In the genomic region with DNA sequence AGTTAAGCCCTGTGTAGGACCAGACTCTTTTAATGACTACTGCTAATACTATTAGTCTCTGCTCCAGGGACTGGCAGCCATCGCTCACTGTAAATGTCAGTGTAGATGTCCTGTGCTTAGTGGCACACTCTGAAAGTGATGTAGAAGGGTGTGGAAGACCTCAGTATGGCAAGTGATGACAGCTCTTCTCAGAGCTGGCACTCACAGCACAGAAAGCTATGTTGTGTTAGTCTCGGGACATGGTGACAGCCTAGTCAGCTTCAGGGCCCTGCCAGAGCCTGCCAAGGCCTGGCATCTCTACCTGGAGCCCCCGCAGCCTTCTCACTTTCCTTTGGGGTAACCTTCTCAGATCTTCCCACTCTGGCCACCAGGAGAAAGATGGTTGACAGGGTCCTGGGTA, we compare ENCODE assay signal across 28 mouse cellular contexts. TPM values are rescaled to one million over a fixed set of nuclear protein-coding genes. Genes with fewer than 3 reads are reported as not detected.
A peak's percentile ranks its signal among the peaks of the same experiment; 100 is the strongest.
DNase-seq lines count a peak whose midpoint lies in the region; ATAC-seq and TF ChIP-seq lines count a peak whose summit lies in the region.
"Had no signal": no experiment of that assay in that cellular context is flagged by ENCODE, and none has a peak within 500 bp of the region (broad histone marks: within the 10 kb centered on the region; RNA-seq: fewer than 3 reads in every experiment).

No protein-coding gene starts in this region.

- WGBS in heart, embryonic 11.5 days (ENCODE audit: insufficient replicate concordance): 53% methylated on average over 3 of the region's 3 CpGs
- 46% methylated on average over 3 of the region's 3 CpGs for WGBS in heart, postnatal 0 days

- intact Hi-C loops in heart, postnatal 14 days (cut with DNase I): no loop called here

- H3K27me3 ChIP-seq in heart, embryonic 11.5 days (ENCODE audit: control insufficient read depth, insufficient read depth, low read length): 0 out of 2 replicates have a peak, but pooled peaks cover 2% of the 10 kb centered on the region
- H3K27me3 ChIP-seq in heart, postnatal 0 days (ENCODE audit: control insufficient read depth, insufficient read depth, low read length): no peaks in the 10 kb centered on the region
- H3K27me3 ChIP-seq: heart, embryonic 15.5 days; hindbrain, embryonic 13.5 days; intestine, embryonic 15.5 days; kidney, embryonic 15.5 days had no signal

- no peaks in the 10 kb centered on the region for H3K36me3 ChIP-seq in heart, embryonic 11.5 days (ENCODE audit: control insufficient read depth, insufficient read depth, low read length)
- H3K36me3 ChIP-seq in heart, postnatal 0 days (replicated peaks; ENCODE audit: control insufficient read depth, insufficient read depth, low read length): no peaks in the 10 kb centered on the region
- H3K36me3 ChIP-seq: forebrain, embryonic 10.5 days; G1E; heart, embryonic 15.5 days; hindbrain, embryonic 10.5 days; hindbrain, embryonic 13.5 days; intestine, embryonic 15.5 days; kidney, embryonic 15.5 days had no signal

- H3K4me1 ChIP-seq in heart, embryonic 11.5 days (ENCODE audit: control insufficient read depth, insufficient read depth, low read length): no peaks in the 10 kb centered on the region
- no peaks in the 10 kb centered on the region for H3K4me1 ChIP-seq in heart, postnatal 0 days (ENCODE audit: control insufficient read depth, insufficient read depth)
- H3K4me1 ChIP-seq: heart, embryonic 15.5 days; intestine, embryonic 15.5 days; kidney, embryonic 15.5 days had no signal

- no peak overlapping the region for H3K4me2 ChIP-seq in heart, embryonic 11.5 days
- H3K4me2 ChIP-seq in heart, postnatal 0 days (ENCODE audit: low read depth, low read length): no peak overlapping the region
- H3K4me2 ChIP-seq: heart, embryonic 15.5 days; hindbrain, embryonic 13.5 days; intestine, embryonic 15.5 days; kidney, embryonic 15.5 days had no signal

- no peak overlapping the region for H3K4me3 ChIP-seq in heart, embryonic 11.5 days (ENCODE audit: low read depth, low read length)
- H3K4me3 ChIP-seq in heart, postnatal 0 days (ENCODE audit: low read depth, low read length): no peak overlapping the region
- H3K4me3 ChIP-seq: forebrain, embryonic 10.5 days; gastrocnemius, adult 2 months; heart, adult 2 months; heart, embryonic 15.5 days; hindbrain, embryonic 10.5 days; hindbrain, embryonic 13.5 days; intestine, embryonic 15.5 days; kidney, embryonic 15.5 days had no signal

- no peak for TF ChIP-seq EP300 in heart, postnatal 0 days (IDR thresholded peaks at IDR 0.05; ENCODE audit: low read depth)

- H3K9ac ChIP-seq in heart, embryonic 11.5 days (ENCODE audit: low read depth, low read length): no peak overlapping the region
- no peak overlapping the region for H3K9ac ChIP-seq in heart, postnatal 0 days (replicated peaks; ENCODE audit: low read depth, low read length)
- H3K9ac ChIP-seq: heart, embryonic 15.5 days; hindbrain, embryonic 13.5 days; intestine, embryonic 15.5 days; kidney, embryonic 15.5 days had no signal

- H3K27ac ChIP-seq in heart, embryonic 11.5 days (ENCODE audit: low read depth, low read length): no peak overlapping the region
- H3K27ac ChIP-seq in heart, postnatal 0 days (ENCODE audit: low read depth): no peak overlapping the region
- H3K27ac ChIP-seq: forebrain, embryonic 10.5 days; gastrocnemius, adult 2 months; heart, adult 2 months; heart, embryonic 15.5 days; hindbrain, embryonic 10.5 days; hindbrain, embryonic 13.5 days; intestine, embryonic 15.5 days; kidney, embryonic 15.5 days had no signal

- peak; percentile 8 to 39 for DNase-seq in heart, adult 18-20 months
- DNase-seq in heart, postnatal 0 days (ENCODE audit: low spot score): no peak
- DNase-seq in heart, postnatal 14 days: peak; percentile 4 to 14
- no peak for DNase-seq in frontal cortex, postnatal 14 days (ENCODE audit: low spot score in 2 of 2)
- DNase-seq in neural tube, embryonic 10.5 days (ENCODE audit: extremely low spot score, low spot score): no peak
- DNase-seq: adrenal gland, postnatal 10 days; adrenal gland, postnatal 36 days; B cell, adult 2 months; cerebellum, adult 18-20 months; cerebellum, adult 9-10 months; cerebellum, postnatal 14 days; gastrocnemius, adult 2 months; gastrocnemius, postnatal 14 days; kidney, adult 11 months; kidney, adult 8-10 months had no signal

- no peaks in the 10 kb centered on the region for H3K9me3 ChIP-seq in heart, embryonic 11.5 days (replicated peaks; ENCODE audit: control insufficient read depth, low read length)
- no peaks in the 10 kb centered on the region for H3K9me3 ChIP-seq in heart, postnatal 0 days (replicated peaks; ENCODE audit: control insufficient read depth, low read length)
- H3K9me3 ChIP-seq: forebrain, embryonic 10.5 days; heart, embryonic 15.5 days; hindbrain, embryonic 10.5 days; hindbrain, embryonic 13.5 days; intestine, embryonic 15.5 days; kidney, embryonic 15.5 days had no signal

- no peak for ATAC-seq in heart, embryonic 11.5 days (replicated peaks; ENCODE audit: insufficient number of reproducible peaks, low FRiP score, low TSS enrichment)
- ATAC-seq in heart, postnatal 0 days (ENCODE audit: insufficient read depth, low read depth): peak; percentile 67
- ATAC-seq: forebrain, embryonic 14.5 days; hindbrain, embryonic 16.5 days; intestine, embryonic 15.5 days; Patski had no signal

- no peak for TF ChIP-seq CTCF in heart, postnatal 0 days (IDR thresholded peaks at IDR 0.05; ENCODE audit: low read depth)

RNA-seq across cellular contexts. Expression of gene Iqsec3, which starts 21.8 kb away (rescaled TPM):
- total RNA-seq in heart, adult 18-20 months (2021): under 1 TPM; 0.41 to 0.62 TPM
- 0.04 TPM in 1 of 2 replicates, not detected in the other for polyA plus RNA-seq in heart, embryonic 11.5 days (2014; fragmentation: Nextera tagmentation; extraction: Ambion mirVana)
- total RNA-seq in heart, postnatal 0 days (2014; rRNA removed; ENCODE audit: low replicate concordance): not detected in 2 replicates
- polyA plus RNA-seq in heart, postnatal 0 days (2015; fragmentation: Nextera tagmentation; extraction: Ambion mirVana): 0.03 and 0.04 TPM in 2 replicates
- under 1 TPM; 0.78 to 0.84 TPM for total RNA-seq in heart, postnatal 14 days (2021)
- total RNA-seq: CH12.LX had no signal
- polyA plus RNA-seq: G1E; heart, embryonic 15.5 days had no signal

Comparison
In these comparisons a context has a peak if more than half of its experiments do, and no peak if none do; other contexts are left out.
1. DNase-seq: peak in heart, adult 18-20 months (2 of 2) and heart, postnatal 14 days (2 of 2); none in heart, postnatal 0 days (single experiment), frontal cortex, postnatal 14 days (0 of 2) and neural tube, embryonic 10.5 days (single experiment).